11 mouse cellular contexts compared by ENCODE assay signal in genomic region chr1:159788312-159788711, GRCm38 (mm10).
"Had no signal": no experiment of that assay in that cellular context is flagged by ENCODE, and none has a peak within 500 bp of the region (broad histone marks: within the 10 kb centered on the region; RNA-seq: fewer than 3 reads in every experiment).

No protein-coding gene starts in this region.

- DNase-seq: kidney, adult 18-20 months; kidney, adult 9 months; kidney, postnatal 14 days; kidney, postnatal 4 days; layer of hippocampus, postnatal 36 days; liver, postnatal 0 days; lung, embryonic 14.5 days; right cerebral cortex, postnatal 14 days; spleen, adult 18-20 months; thymus, adult 18-20 months; thymus, postnatal 36 days had no signal
